Mouse (Mus musculus): ENCODE data around the gene Trpm6.

DNA sequence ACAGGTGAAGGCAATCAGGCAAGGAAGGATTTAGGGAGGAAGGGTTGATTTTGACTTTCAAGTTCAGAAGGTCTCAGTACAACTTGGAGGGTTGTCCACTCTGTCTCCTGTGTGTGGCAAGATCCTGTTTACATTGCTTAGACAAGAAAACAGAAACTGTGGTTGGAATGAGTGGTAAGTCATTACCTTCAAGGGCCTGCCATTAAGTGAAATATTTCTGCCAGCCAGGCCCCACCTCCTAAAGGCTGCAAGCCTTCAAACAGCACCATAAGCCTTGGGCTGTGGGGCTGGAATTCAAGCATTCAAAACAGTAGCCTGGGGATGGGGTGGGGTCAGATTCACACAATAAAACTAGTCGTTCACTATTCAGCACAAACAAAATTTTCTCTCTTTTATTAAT, 24.3 kb downstream of the Trpm6 start:
- TF ChIP-seq RCOR1 (conservative IDR thresholded peaks at IDR 0.05; ENCODE audit: low read depth, low read length) (no peak), POLR2A (IDR thresholded peaks at IDR 0.05; ENCODE audit: low read depth, low read length) (no peak), MAX (IDR thresholded peaks at IDR 0.05; ENCODE audit: low read length) (no peak)

Data from CH12.LX (cell line).